Mouse (Mus musculus) bone marrow macrophage, adult 2 months (primary cell): ENCODE data around the gene Ptgfrn. TPM values are rescaled to one million over a fixed set of nuclear protein-coding genes. Genes with fewer than 3 reads are reported as not detected.

Experiments used
- H3K27ac ChIP-seq: 2 replicates; pipeline ENCODE4 v1.5.1; 2012; ENCODE audit warnings: low read depth, low read length; ENCODE audit not compliant: insufficient read depth
- H3K4me1 ChIP-seq: 2 replicates; pipeline ENCODE4 v1.6.1; 2012; ENCODE audit warnings: low read length; ENCODE audit not compliant: control insufficient read depth, insufficient read depth
- H3K4me3 ChIP-seq: 2 replicates; pipeline ENCODE4 v1.5.1; 2012; ENCODE audit warnings: mild to moderate bottlenecking, low read length, moderate library complexity; ENCODE audit not compliant: insufficient read depth
- CTCF ChIP-seq: IDR thresholded peaks from 2 replicates; pipeline ENCODE4 v1.5.1; 2012; ENCODE audit warnings: low read depth, mild to moderate bottlenecking, low read length, moderate library complexity
- POLR2A ChIP-seq: IDR thresholded peaks from 2 replicates; pipeline ENCODE4 v1.6.1; 2012; ENCODE audit warnings: mild to moderate bottlenecking, low read depth, low read length, borderline replicate concordance
- polyA plus RNA-seq: library from polyadenylated mRNA; stranded (reverse); fragments of >200 nt; gene quantifications from 2 replicates; pipeline ENCODE4 v1.2.4, GENCODE M21; 2012; ENCODE audit not compliant: missing spikeins, insufficient read depth, insufficient read length

Gene Ptgfrn
- polyA plus RNA-seq, 1 experiment, result 3.6 TPM

GRCm38 (mm10) chr3:101026741-101027140 lies 83.3 kb downstream of the Ptgfrn start:
- peaks cover 28% of the 10 kb centered on the region for H3K4me1 ChIP-seq
- H3K27ac ChIP-seq, result no peak overlapping the region
- H3K4me3 ChIP-seq, result no peak overlapping the region
- TF ChIP-seq CTCF, result no peak

GRCm38 (mm10) chr3:101022967-101023366 lies 87.1 kb downstream of the Ptgfrn start:
- H3K4me3 ChIP-seq, result no peak overlapping the region
- TF ChIP-seq CTCF (no peak), POLR2A (no peak)
- no peak overlapping the region for H3K27ac ChIP-seq
- peaks cover 7% of the 10 kb centered on the region for H3K4me1 ChIP-seq

DNA sequence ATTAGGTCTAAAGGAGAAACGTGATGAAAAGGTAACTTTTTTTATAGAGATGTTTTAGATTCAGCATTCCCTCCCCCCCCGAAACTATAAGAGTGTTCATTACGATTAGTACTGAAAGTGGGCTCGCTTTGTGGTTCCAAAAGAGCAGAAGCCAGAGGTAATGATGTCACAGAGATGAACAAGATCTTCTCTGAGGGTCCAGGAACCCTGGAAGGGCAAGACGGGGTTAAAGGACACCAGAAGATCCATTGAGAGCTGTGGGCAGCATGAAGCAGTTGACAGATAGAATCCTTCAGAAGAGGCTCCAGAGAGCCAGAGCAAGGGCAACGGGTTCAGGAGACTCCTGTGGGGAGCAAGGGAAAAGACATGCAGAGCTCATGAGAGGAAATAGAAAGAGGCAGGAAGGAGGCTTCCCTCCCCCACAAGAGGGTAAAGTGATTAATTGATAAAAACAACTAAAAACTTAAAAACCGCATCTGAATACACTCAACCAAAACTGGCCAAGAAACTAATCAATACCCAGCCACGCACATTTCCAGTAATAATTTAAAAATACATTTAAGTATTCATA lies 88.5 kb downstream of the Ptgfrn start:
- no peak for TF ChIP-seq CTCF
- no peak for TF ChIP-seq POLR2A
- H3K27ac ChIP-seq, result no peak overlapping the region
- peaks cover 2% of the 10 kb centered on the region; the same call in 1 of the 2 replicates for H3K4me1 ChIP-seq
- no peak overlapping the region for H3K4me3 ChIP-seq

DNA sequence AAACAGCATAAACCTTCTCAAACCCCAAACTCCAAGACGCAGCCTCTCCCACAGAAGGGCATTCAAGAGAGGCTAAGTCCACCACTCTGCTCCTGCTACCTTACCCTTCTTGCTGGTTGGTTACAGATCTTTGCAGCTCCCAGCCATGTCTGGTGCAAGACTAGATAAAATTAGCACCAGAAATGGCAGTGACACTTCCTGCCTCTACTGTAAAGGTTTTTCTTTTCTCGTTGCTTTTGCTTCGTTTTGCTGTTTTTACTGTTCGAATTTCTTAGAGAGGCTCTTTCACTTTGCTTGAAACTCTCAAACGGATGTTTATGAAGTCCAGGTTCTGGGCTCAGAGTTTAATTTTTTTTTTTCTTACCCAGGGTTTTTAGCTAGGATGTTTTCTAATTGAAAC lies 89.0 kb downstream of the Ptgfrn start:
- TF ChIP-seq CTCF (no peak), POLR2A (no peak)
- Histone ChIP-seq H3K4me1 (peaks cover 2% of the 10 kb centered on the region; the same call in 1 of the 2 replicates), H3K27ac (no peak overlapping the region), H3K4me3 (no peak overlapping the region)

DNA sequence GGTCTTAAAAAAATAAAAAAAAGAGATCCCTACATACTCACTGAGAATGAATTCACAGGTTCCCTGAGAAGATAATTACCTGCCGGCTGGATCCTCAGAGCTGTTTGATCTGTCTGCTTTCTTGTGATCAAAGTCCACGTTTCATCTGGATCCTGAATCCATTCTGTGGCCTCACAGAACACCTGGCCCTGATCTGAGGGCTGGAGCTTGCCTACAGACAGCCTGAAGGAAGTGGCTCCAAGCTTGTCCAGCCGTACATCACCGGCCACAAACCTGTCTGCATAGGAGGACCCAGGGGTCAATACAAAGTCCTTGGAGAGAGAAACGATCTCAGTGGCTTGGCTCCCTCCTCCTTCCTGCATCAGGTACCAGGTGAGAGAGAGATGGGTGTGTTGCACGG lies 91.6 kb downstream of the Ptgfrn start:
- no peak for TF ChIP-seq POLR2A
- no peak for TF ChIP-seq CTCF
- Histone ChIP-seq H3K4me1 (peaks cover 2% of the 10 kb centered on the region; the same call in 1 of the 2 replicates), H3K27ac (no peak overlapping the region), H3K4me3 (no peak overlapping the region)

GRCm38 (mm10) chr3:101016050-101016449 lies 94.0 kb downstream of the Ptgfrn start:
- no peak overlapping the region for H3K27ac ChIP-seq
- H3K4me3 ChIP-seq, result no peak overlapping the region
- TF ChIP-seq CTCF (no peak), POLR2A (no peak)
- peaks cover 16% of the 10 kb centered on the region for H3K4me1 ChIP-seq

GRCm38 (mm10) chr3:101015254-101015653 lies 94.8 kb downstream of the Ptgfrn start:
- TF ChIP-seq CTCF (no peak), POLR2A (no peak)
- Histone ChIP-seq H3K27ac (no peak overlapping the region), H3K4me1 (peaks cover 16% of the 10 kb centered on the region), H3K4me3 (no peak overlapping the region)

GRCm38 (mm10) chr3:101013536-101013935 lies 96.5 kb downstream of the Ptgfrn start:
- no peak overlapping the region for H3K27ac ChIP-seq

GRCm38 (mm10) chr3:101013005-101013404 lies 97.1 kb downstream of the Ptgfrn start:
- Histone ChIP-seq H3K27ac (no peak overlapping the region), H3K4me3 (no peak overlapping the region), H3K4me1 (peaks cover 24% of the 10 kb centered on the region)
- no peak; the same call in 1 of the 2 replicates for TF ChIP-seq CTCF
- no peak for TF ChIP-seq POLR2A

More at GRCm38 (mm10) chr3:101013536-101013935, 96.5 kb downstream of the Ptgfrn start:
- no peak for TF ChIP-seq CTCF
- TF ChIP-seq POLR2A, result no peak
- Histone ChIP-seq H3K4me3 (no peak overlapping the region), H3K4me1 (peaks cover 24% of the 10 kb centered on the region)

GRCm38 (mm10) chr3:101012597-101012996 lies 97.5 kb downstream of the Ptgfrn start:
- Histone ChIP-seq H3K4me3 (no peak overlapping the region), H3K27ac (no peak overlapping the region), H3K4me1 (peaks cover 24% of the 10 kb centered on the region)
- TF ChIP-seq POLR2A (no peak), CTCF (no peak)

- peaks cover 24% of the 10 kb centered on the region for H3K4me1 ChIP-seq
- no peak for TF ChIP-seq CTCF
- no peak for TF ChIP-seq POLR2A
- no peak overlapping the region for H3K4me3 ChIP-seq
- no peak overlapping the region for H3K27ac ChIP-seq
These were observed 97.9 kb downstream of the Ptgfrn start for GRCm38 (mm10) chr3:101012131-101012571.
